Mouse (Mus musculus) kidney, adult 9 months (tissue): ENCODE results near the gene Il4i1.
A peak's percentile ranks its signal among the peaks of the same experiment; 100 is the strongest.

Source experiments
- DNase-seq: peaks from one replicate; pipeline ENCODE4 v3.0.0; 2022

Gene Il4i1

DNA sequence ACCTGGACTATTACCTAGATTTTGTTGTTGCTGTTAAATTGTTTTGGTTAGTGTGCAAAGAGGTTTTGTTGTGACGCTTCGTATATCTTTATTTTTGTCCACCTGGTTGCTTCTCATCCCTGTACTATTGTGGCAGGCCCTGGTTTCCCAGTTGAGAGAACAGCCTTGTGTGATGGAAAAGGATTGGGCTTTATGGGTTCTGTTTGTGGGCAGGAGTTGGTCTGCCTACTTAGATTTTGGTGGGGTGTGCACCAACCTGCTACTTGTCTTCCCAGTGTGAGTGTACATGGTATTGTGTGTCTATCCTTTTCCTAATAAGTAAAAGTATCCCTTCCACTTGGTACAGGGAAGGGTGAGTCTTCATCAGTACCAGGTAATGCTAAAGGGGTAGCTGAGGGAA lies 3.2 kb downstream of the Il4i1 start:
- no peak for DNase-seq

DNA sequence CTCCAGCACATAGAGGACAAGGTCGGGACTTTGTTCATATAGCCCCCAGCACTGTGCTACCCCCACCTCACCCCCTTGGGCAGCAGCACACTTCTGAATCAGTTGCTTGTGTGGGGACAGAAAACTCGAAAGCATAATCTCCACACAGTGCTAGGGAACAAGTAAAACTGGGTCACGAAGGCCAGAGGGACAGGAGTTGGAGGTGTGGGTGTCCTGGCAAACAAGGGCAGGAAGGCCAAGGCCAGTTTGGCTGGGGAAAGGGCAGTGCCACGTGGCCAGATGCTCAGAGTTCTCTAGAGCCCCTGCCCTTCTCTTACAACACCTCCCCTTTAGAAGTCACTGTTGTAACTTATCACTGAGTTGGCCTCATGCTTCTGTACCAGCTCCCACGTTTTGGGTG lies 3.7 kb downstream of the Il4i1 start:
- no peak for DNase-seq

GRCm38 (mm10) chr7:44820525-44820924 lies 4.3 kb downstream of the Il4i1 start:
- no peak for DNase-seq

DNA sequence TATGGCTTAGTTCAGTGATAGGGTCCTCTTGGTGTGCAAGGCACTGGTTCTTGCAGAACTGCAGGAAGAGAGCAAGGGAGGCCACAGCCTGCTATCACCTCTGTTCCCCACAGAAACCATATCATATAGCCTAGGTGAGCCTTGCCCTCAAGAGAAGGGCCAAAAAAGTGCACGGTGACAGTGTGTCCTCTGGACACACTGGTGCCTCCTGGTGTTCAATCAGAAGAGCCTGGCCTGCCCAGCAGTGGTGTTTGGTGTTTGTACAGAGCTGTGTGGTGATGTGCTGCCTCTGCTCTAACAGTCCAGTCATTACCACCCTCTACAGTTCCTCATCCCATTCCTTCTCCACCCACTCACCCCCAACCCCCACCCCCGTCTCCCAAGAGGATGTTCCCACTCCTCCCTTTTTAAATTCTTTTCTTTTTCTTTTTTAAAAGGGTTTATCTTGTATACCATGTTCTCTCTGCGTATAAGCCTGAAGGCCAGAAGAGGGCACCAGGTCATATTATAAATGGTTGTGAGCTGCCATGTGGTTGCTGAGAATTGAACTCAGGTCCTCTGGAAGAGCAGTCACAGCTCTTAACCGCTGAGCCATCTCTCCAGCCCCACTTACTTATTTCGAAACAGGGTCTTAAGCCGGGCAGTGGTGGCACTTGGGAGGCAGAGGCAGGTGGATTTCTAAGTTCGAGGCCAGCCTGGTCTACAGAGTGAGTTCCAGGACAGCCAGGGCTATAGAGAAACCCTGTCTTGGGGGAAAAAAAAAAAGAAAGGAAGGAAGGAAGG lies 5.7 kb downstream of the Il4i1 start:
- no peak for DNase-seq

DNA sequence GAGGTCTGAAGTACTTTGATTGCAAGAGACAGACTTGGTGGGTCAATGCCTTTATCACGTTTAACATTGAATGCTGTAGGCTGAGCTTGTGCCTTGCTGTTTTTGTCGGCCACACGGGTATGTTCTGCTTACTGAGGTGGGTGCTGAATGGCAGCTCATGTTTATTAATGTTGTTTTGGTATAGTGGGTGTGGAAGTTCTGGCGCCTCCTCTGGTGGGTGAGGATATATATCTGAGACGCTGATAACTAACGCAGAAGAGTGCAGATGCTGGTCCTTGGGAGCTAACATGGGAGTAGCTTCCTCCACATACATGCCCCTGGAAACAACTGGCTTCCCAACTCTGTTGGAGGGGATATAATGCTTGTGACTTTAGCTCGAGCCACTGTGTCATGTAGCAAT lies 7.2 kb downstream of the Il4i1 start:
- DNase-seq, result no peak

DNA sequence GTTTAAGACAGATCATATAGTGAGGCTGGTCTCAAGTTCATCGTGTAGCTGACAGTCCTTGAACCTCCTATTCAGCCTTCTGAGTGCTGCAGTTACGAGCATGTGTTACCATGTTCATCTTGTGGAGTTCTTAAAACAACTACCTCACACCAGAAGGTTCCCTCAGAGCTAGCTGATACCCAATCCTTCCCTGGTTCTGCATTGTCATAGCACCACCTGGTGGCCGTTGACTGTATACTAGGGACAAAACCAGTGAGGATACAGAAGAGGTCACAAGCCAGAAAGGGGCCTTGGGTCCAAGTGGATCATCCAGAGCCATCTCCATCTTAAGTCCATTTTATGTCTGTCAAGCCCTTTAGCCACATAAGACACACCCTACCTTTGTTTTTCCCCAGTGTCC lies 8.7 kb downstream of the Il4i1 start:
- DNase-seq, result peak; percentile 79

DNA sequence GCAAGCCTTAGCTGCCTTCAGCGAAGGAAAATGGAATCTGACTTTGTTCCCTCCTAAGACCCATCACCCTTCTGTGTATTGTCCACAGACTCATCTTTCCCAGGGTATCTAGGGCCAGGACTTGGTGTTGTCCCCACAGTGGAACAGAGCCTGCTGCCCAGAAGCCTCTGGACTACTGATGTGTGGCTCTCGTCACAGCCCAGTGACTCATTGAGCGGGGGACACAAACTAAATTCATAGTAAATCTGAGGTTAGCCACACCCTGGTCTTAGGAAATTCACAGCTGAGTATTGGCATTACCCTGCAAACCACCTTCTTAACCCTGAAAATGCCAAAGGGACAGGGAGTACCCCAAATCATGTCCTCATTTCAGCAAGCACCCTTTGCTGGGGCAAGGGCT lies 10.6 kb downstream of the Il4i1 start:
- DNase-seq, result no peak

GRCm38 (mm10) chr7:44828706-44829105 lies 12.5 kb downstream of the Il4i1 start:
- no peak for DNase-seq

GRCm38 (mm10) chr7:44832763-44833162 lies 16.6 kb downstream of the Il4i1 start:
- no peak for DNase-seq

- no peak for DNase-seq
Measured at GRCm38 (mm10) chr7:44835373-44836015, 19.3 kb downstream of the Il4i1 start.

- no peak for DNase-seq
Measured at GRCm38 (mm10) chr7:44836016-44836404, 19.8 kb downstream of the Il4i1 start.

DNA sequence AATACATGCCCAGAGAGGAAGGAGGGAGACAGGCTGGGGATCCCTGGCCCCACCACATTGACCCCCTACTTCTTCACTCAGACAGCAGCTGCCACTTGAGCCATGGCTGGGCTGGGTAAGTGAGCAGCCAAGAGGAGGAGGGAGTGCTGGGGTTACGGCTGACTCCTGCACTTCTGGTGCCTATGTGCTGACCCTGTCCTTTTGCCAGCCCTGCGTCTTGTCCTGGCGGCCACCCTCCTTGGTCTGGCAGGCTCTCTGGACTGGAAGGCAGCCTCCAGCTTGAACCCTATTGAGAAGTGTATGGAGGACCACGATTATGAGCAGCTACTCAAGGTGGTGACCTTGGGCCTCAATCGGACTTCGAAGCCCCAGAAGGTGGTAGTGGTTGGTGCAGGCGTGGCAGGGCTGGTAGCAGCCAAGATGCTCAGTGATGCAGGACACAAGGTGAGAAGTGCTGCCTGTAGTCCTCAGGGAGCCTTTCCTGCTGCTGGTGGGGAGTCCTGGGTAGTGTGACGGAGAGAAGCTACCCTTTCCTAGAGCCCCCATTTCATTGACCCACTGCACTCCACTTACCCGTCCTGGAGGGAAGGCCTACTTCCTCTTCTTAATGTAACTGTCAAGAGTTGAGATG lies 20.4 kb downstream of the Il4i1 start:
- no peak for DNase-seq

GRCm38 (mm10) chr7:44838073-44838472 lies 21.9 kb downstream of the Il4i1 start:
- no peak for DNase-seq

DNA sequence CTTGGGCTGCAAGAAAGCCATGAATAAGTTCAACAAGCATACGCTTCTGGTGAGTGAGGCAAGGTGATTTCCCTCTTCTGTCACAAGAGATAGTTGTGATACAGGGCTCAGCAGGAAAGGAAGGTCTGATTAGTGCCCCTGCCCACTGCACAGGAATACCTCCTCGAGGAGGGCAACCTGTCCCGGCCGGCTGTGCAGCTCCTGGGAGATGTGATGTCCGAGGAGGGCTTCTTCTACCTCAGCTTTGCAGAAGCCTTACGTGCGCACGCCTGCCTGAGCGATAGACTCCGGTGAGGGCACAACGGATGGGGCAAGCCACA lies 22.9 kb downstream of the Il4i1 start:
- no peak for DNase-seq

- no peak for DNase-seq
Measured at GRCm38 (mm10) chr7:44839491-44840191, 23.5 kb downstream of the Il4i1 start.

DNA sequence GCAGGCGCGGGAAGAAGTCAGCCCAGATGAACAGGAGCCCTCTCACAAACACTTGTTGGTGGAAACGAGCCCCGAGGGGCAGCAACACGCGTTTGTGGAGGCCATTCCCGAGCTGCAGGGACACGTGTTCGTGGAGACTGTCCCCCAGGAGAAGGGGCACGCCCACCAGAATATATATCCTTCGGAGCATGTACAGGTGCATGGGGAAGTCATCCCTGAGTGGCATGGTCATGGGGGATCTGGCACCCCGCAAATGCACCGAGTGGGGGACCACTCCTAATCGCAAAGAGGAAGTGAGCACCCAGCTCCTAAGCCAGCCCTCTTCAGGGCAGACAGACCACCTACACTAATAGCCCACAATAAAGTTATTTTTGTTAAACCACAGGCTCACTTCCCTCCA lies 24.2 kb downstream of the Il4i1 start:
- no peak for DNase-seq

- no peak for DNase-seq
Measured at GRCm38 (mm10) chr7:44841825-44842463, 25.8 kb downstream of the Il4i1 start.

DNA sequence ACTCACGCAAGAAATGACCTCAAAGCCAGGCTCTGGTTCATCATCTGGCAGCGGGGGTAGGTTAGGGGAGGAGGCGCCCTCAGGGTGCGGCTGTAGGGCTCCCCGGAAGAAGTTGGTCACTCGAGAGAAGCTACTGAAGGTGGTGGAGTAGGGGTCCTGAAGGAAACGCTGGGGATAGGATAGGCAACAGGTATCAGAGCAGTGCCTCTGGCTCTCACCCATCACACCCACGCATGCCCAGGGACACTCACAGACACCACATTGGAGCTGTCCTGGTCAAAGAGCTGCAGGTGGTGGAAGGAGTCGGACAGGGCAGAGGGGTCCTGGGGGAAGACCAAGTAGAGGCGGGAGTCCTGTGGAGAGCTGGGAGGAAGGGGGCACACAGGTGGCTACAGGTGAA lies 28.8 kb downstream of the Il4i1 start:
- DNase-seq, result no peak

DNA sequence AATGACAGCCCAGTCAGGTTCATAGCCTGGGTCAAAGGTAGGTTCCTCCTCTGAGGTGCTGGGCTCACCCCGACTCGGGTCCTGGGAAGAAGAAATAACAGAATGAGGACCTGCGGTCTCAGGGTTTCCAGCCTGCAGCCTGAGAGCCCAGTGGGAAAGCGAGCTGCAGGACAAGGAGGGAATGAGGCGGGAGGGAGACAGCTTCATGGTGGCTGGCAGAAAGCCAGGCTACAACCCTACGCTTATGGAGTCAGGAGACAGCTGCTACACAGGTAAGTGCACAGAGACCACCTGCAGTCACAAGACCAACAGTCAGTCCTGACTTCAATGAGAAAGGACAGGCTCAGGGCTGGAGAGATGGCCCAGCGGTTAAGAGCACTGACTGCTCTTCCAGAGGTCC lies 30.6 kb downstream of the Il4i1 start:
- DNase-seq, result peak; percentile 32

DNA sequence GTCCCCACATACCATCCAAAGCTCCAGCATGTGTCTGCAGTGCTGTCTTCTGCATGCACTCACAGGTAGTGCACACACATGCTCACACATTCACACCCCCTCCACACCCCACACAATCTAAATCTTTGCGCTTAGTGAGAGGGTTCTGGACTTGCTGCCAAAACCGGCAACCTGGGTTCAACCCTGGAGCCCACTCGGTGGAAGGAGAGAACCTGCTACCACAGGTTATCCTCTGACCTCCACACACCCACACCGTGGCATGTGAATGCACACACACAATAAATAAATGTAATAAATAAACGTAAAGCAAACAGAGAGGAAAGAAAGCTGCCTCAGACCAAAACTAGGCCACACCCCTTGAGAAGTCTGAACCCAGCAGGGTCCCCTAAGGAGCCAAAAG lies 31.6 kb downstream of the Il4i1 start:
- DNase-seq, result peak; percentile 38

DNA sequence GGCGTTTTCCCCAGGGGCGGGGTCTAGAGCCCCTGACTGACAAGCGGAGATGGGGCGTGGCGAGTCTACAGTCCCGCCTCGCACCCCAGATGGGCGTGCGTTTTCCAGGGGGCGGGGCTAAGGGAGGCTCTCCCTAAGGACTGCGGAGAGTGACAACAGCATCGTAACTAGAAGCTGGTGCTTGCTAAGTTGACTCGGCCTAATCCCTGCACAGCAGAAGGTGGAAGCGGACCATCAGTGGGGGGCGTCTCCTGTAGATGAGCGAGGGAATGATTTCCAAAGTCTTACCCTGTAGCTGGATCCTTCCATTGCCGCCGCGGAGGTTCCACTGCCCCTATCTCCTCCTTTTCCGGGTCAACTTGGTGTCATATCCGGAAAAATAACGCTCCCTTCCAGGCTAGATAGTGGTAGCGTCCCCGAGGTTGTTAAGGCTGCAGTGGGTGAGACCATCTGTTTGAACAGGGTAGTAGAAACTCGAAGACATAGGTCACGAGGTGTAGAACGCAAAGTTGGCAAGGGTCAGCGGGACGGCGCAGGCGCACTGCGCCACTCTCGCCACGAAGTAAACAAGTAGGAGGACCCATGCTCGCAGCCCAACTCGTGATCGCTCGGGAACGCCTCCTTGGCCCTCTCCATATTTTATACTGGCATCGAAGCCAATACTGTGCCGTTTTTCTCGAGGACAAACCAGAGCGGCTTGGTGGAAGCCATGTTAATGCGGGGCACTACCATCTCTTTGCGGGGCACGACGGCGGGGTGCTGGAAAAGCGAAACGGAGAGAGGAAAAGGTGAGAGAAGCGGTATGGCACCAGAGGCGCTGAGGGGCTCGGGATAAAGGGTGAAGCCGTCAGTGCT lies 32.6 kb downstream of the Il4i1 start, which contains the start of the genes Akt1s1 and Tbc1d17:
Gene Akt1s1 (plus strand): TSS at position 431 of the 855 bp plus-strand sequence.
Gene Tbc1d17 (minus strand): TSS at position 519 of the 855 bp plus-strand sequence.
- DNase-seq, result peak; percentile 100
